Mouse (Mus musculus) forelimb bud, embryonic 11.5 days (tissue): ENCODE measurements around the gene Olfr875.
A peak's percentile ranks its signal among the peaks of the same experiment; 100 is the strongest.

Experiments
- DNase-seq: peaks from one replicate; pipeline ENCODE4 v3.0.0-alpha.2; 2012; ENCODE audit warnings: low read depth, low spot score

The Olfr875 gene

DNA sequence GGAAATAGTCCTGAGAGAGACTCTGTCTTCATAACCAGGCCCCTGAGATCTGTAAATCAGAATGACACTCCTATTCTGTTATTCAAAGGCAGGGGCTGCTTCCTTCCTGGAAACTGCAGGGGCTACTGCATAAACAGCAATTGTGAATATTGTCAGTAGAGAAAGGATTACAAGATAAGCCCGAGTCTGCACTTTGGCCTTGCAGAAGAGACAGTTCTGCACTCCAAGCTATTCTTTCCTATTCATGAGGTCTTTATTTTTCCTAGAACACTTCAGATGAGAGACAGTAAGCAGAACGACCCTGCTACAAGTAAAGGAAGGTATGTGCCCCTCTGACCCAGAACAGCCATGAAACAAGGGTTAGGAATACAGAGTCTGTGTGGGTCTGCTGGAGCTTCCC is at the start of gene Olfr875:
Gene Olfr875, plus strand, starts transcription at position 99 of the 400 bp plus-strand sequence.
- DNase-seq = no peak

DNA sequence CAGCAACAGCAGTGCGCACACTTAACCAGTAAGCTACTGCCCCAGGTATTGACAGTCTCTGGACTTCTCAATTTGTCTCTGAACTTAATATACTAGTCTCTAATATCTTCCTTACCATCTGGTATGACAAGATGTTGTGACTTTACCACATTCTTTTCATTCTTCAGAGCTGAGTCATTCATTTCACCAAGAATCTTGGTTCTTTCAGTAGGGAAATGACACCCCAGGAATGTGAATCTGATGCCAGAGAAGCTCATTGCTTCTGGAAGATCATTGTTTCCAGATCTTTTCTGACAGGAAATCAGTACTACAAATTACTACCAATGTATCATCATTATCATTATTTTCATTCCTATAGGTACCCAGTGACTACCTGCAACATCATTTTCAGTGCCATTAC is 37.3 kb upstream of the Olfr875 start:
- DNase-seq = no peak

- DNase-seq = no peak
Observed at GRCm38 (mm10) chr9:37744806-37745205, 26.9 kb upstream of the Olfr875 start, which contains the start of gene Olfr874. Gene Olfr874 (plus strand): TSS chr9:37745106.

DNA sequence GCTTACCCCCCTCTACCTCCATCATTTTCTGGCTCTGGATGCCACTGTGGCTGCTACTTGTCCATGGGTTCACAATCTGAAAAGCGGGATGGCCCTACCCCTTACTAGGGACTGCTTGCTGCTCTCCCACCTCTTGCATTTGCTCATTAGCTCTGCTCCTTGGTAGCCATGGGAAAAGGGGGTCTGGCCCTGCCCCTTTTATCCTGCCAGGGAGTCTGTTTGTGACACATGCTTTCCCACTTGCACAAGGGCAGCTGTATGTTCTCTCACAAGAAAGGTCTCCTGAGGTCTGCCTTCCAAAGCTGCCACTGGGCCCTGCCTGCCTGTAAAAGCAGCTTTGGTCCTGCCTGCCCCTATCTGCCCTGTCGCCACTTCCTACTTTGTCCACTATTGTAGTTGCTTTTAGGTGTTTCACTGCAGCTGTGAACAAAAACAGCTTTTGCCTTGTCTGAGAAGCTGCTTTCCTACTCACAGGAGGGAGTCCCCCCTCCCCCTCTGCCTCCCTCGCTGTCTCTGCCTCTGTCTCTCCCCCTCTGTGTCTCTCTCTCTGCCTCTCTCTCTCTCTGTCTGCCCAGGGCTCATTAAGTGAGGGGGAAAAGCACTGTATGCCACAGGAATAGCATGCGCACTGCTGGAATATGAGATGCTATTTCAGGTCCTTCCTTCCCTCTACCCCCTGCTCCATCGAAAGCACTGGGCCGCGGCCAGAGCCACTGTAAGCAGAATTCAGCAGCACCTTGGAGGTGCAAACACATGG is 21.2 kb upstream of the Olfr875 start:
- peak; percentile 4 for DNase-seq

DNA sequence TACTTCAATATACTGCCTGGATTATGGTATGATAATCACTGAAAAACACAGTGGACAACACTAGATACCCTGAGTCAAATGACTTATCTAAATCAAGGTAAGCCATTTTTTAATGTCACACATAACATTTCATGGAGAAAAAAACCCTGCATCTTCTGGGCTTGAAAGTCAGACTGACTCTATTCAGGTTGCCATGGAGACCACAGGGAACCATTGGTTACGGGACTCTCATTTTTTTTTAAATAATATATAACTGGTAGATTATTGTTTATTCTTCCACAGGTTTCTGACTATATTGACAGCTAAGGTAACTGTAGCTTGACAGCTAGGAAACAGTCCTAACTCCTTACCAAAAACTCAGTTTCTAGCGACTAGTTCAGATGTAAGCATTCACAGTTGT is 20.2 kb upstream of the Olfr875 start:
- no peak for DNase-seq

GRCm38 (mm10) chr9:37752006-37752405 is 19.7 kb upstream of the Olfr875 start:
- DNase-seq = no peak

DNA sequence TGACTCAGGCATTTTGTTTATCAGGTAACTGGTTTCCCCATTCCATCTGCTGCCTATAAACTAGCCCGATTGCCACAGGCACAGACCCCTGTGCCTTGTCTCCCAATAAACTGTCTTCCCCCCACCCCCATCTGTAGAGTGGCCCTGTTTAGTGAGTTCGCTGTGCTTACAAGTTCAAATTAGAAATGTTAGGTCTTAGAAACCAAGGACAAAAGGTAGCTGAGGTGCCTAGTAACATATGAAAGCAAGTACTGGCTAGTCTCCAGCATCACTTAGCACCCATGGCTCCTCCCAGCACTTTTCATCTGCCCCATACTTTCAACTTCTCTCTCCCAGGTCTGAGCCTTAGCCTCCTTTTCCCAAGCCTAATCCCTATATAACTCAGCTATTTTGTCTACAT is 9.9 kb upstream of the Olfr875 start:
- no peak for DNase-seq

DNA sequence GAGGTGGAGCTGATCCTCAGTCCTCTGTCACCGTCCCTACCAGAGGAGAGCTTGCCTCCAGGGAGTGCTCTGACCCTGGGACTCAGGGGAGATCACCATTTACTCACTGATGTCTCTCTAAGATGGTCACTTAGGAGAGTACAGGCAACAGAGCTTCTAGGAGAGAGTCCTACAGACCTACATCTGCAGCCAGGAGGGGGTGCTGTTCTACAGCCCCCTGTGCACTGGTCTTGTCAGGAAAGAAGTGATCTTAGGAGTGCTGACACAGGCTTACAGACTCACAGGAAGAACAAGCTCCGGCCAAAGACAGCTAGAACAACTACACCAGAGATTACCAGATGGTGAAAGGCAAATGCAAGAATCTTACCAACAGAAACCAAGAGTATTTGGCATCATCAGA is 9.1 kb upstream of the Olfr875 start:
- DNase-seq = no peak

DNA sequence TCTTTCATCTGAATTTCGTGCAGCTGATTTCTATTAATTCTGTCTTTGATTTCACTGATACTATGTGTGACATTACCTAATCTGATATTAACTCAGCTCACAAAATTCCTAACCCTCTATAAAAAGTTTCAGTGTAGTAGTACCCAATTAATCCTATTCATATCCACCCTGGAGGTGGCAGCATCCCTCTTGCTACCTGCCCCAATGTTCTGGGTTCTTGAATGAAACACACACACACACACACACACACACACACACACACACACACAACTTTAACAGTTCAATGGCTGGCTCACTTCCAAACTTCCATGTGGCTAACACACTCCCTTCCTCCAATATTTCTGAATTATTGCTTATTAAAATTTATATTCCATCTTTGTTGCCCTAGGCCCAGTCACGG is 996 bp upstream of the Olfr875 start:
- DNase-seq = no peak

- DNase-seq = peak; percentile 60
Observed at GRCm38 (mm10) chr9:37782766-37783260, 11.2 kb downstream of the Olfr875 start.

GRCm38 (mm10) chr9:37783394-37784387 is 12.0 kb downstream of the Olfr875 start:
- peak; percentile 40 for DNase-seq

DNA sequence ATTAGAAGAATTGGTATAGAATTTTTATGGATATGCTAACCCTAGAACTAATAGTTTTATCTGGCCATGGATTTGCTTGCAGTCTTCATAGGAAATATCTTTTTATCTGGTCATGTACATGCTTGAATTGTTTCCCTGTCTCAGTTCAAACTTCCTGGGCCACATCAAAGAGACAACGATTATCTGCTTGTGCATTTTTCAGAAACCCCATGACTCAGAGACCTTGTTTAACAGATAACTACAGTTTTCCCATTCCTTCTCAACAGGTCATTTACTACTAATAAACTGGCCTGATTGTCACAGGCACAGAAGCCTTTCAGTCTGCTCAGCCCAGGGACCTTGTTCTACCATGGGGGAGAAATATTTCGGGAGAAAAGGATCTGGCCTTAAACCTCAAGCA is 14.8 kb downstream of the Olfr875 start:
- no peak for DNase-seq

GRCm38 (mm10) chr9:37802055-37802454 is 30.4 kb downstream of the Olfr875 start:
- no peak for DNase-seq

GRCm38 (mm10) chr9:37802731-37803130 is 31.1 kb downstream of the Olfr875 start, which contains the start of gene Olfr876:
Gene Olfr876 (plus strand): TSS chr9:37803031.
- DNase-seq = no peak

- DNase-seq = no peak
Observed at GRCm38 (mm10) chr9:37807235-37807634, 35.6 kb downstream of the Olfr875 start.

GRCm38 (mm10) chr9:37808456-37808855 is 36.8 kb downstream of the Olfr875 start:
- DNase-seq = no peak

GRCm38 (mm10) chr9:37808976-37809375 is 37.3 kb downstream of the Olfr875 start:
- no peak for DNase-seq

DNA sequence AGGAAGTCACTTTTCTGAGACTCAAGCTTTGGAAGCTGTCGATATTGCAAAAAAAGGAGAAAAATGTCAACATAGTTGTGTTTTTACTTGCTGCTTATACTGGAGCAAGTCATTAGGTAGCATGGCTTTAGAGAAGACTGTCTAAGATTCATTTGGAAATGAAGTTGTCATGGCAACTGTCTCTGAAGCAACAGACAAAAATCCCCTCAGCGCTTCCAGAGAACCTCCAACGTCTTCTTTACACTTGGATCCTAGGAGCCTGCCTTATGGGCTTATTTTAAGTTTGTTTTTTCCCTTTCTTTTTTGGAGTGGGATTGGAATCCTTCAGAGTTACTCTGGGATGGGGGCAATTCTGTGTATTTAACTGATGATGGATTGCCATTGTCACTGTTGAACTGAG is 43.0 kb downstream of the Olfr875 start:
- no peak for DNase-seq
